Mouse (Mus musculus) heart, embryonic 15.5 days (tissue): ENCODE data around the gene Afdn. TPM values are rescaled to one million over a fixed set of nuclear protein-coding genes. Genes with fewer than 3 reads are reported as not detected.
"Not testable (repeated sequence)": the region's sequence is repeated elsewhere in the genome, so short reads cannot be mapped to it uniquely, and the experiment has no call there.

ENCODE experiments used
- ATAC-seq: fragments of 200-750 bp; cut with Nextera tagmentation; replicated peaks from 2 replicates; pipeline ENCODE4 v1.8.0; 2017; ENCODE audit warnings: low read depth, moderate TSS enrichment; ENCODE audit not compliant: insufficient number of reproducible peaks, insufficient read depth, low FRiP score
- H3K27ac ChIP-seq: fragments of 300-500 bp; sonication (generic); 2 replicates; pipeline ENCODE4 v1.5.1; 2015; ENCODE audit warnings: mild to moderate bottlenecking, inconsistent platforms
- H3K27me3 ChIP-seq: fragments of 300-500 bp; sonication (generic); 2 replicates; pipeline ENCODE4 v1.6.1; 2015; ENCODE audit warnings: inconsistent platforms
- H3K36me3 ChIP-seq: fragments of 300-500 bp; sonication (generic); 2 replicates; pipeline ENCODE4 v1.6.1; 2015; ENCODE audit warnings: mild to moderate bottlenecking, inconsistent platforms
- H3K4me1 ChIP-seq: fragments of 300-500 bp; sonication (generic); replicated peaks from 2 replicates; pipeline ENCODE4 v1.6.1; 2015; ENCODE audit warnings: inconsistent platforms
- H3K4me2 ChIP-seq: fragments of 300-500 bp; sonication (generic); 2 replicates; pipeline ENCODE4 v1.6.1; 2015; ENCODE audit warnings: inconsistent platforms, mild to moderate bottlenecking, moderate library complexity
- H3K4me3 ChIP-seq: fragments of 300-500 bp; sonication (generic); 2 replicates; pipeline ENCODE4 v1.5.1; 2015; ENCODE audit warnings: mild to moderate bottlenecking, inconsistent platforms
- H3K9ac ChIP-seq: fragments of 300-500 bp; sonication (generic); 2 replicates; pipeline ENCODE4 v1.6.1; 2015; ENCODE audit warnings: mild to moderate bottlenecking, inconsistent platforms
- H3K9me3 ChIP-seq: fragments of 300-500 bp; sonication (generic); replicated peaks from 2 replicates; pipeline ENCODE4 v1.6.1; 2016; ENCODE audit warnings: inconsistent platforms
- WGBS: fragments of 180-500 bp; shearing (Covaris S2); methylation state at CpG from one replicate; pipeline ENCODE4 v1.1.7; 2015; ENCODE audit warnings: mixed read lengths; 5-methylcytosine and 5-hydroxymethylcytosine counted together
- polyA plus RNA-seq: library from polyadenylated mRNA; unstranded; fragments of >200 nt; fragmentation: Nextera tagmentation; extraction: Ambion mirVana; gene quantifications from 2 replicates; pipeline ENCODE4 v1.2.1, GENCODE M21; 2015

Gene Afdn
- polyA plus RNA-seq, 1 experiment from 2014 or later, result 68.7 TPM

DNA sequence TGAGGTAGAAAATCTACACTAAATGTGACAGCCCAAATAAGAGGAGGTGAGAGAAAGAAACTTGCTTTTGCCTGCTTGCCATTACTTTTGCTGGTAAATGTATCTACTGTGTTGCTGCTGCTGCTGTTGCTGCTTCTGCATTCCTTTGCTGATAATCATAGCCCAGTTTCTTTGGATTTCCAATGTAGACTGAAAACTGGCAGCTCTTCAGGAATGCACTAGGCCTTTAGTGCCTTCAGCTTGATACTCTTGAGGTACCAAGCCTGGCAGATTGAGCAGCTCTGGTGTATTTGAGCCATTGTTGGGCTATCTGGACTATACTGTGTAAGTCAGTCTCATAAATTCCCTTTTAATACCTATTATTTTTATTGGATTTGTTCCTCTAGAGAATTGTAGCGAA, 18.5 kb downstream of the Afdn start:
- no peak for ATAC-seq
- WGBS, result 91% methylated on average over 1 of the region's 1 CpGs
- Histone ChIP-seq H3K27ac (no peak overlapping the region), H3K4me3 (no peak overlapping the region), H3K27me3 (no peaks in the 10 kb centered on the region), H3K9ac (no peak overlapping the region), H3K36me3 (no peaks in the 10 kb centered on the region), H3K4me2 (no peak overlapping the region), H3K9me3 (no peaks in the 10 kb centered on the region), H3K4me1 (peaks cover 6% of the 10 kb centered on the region)

DNA sequence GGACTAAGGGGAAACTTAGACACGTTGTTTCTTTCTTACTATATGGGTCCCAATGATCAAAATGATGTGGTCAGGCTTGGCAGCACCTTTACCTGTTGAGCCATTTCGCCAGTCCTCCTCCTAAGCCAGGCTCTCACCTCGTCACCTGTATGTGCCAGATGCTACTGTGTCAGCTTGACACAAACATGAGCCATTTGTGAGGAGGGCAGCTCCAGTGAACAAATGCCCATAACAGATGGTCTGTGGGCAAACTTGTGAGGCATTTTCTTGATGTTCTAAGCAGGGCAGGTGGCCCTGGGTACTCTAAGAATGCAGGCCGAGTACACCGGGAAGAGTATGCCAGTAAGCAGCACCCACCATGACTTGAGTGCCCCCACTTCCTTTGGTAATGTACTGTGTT, 21.6 kb downstream of the Afdn start:
- H3K9ac ChIP-seq, result no peak overlapping the region
- no peak overlapping the region for H3K4me2 ChIP-seq
- H3K4me1 ChIP-seq, result peaks cover 14% of the 10 kb centered on the region
- no peak overlapping the region for H3K4me3 ChIP-seq
- WGBS, result 80% methylated on average over 5 of the region's 5 CpGs
- no peak for ATAC-seq
- no peaks in the 10 kb centered on the region for H3K36me3 ChIP-seq
- H3K27ac ChIP-seq, result no peak overlapping the region
- H3K9me3 ChIP-seq, result no peaks in the 10 kb centered on the region
- H3K27me3 ChIP-seq, result no peaks in the 10 kb centered on the region

DNA sequence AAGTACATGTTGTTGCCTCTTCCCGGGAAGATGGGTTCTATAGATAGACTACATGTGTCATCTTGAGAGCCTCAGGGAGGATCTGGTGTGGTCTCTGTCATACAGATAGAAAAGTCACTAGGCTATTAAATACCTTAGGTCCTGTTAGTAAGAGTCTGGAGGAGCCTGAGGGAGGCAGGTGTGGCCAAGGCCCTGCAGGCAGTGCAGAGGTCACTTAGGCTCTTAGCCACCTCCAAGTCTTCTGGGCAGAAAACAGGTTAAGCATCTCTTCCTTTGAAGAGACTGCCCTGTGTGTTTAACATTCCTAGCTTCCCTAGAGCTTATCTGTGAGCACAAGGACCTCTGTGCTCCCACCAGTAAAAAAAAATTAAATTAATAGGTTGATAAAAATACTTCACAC, 23.1 kb downstream of the Afdn start:
- H3K4me3 ChIP-seq, result no peak overlapping the region
- no peaks in the 10 kb centered on the region for H3K27me3 ChIP-seq
- H3K4me2 ChIP-seq, result no peak overlapping the region
- WGBS, result 44% methylated on average over 1 of the region's 1 CpGs
- no peak overlapping the region for H3K27ac ChIP-seq
- ATAC-seq, result no peak
- peaks cover 14% of the 10 kb centered on the region for H3K4me1 ChIP-seq
- H3K36me3 ChIP-seq, result no peaks in the 10 kb centered on the region
- no peaks in the 10 kb centered on the region for H3K9me3 ChIP-seq
- H3K9ac ChIP-seq, result no peak overlapping the region

DNA sequence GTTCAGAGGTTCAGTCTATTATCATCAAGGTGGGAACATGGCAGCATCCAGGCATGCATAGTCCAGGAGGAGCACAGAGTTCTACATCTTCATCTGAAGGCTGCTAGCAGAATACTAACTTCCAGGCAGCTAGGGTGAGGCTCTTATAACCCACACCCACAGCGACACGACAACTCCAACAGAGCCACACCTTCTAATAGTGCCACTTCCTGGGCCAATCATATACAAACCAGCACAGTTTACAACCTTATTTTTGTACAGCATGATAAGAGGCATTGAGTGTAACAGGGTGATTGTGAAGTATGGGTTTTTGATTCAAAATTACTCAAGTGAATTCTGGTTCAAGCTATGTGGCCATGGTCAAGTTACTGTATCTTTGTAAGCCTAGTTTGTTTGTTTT, 29.7 kb downstream of the Afdn start:
- not testable (repeated sequence) for H3K27ac ChIP-seq, H3K9ac ChIP-seq, H3K4me3 ChIP-seq, H3K9me3 ChIP-seq, H3K4me1 ChIP-seq, ATAC-seq, H3K27me3 ChIP-seq, H3K36me3 ChIP-seq, H3K4me2 ChIP-seq
- WGBS, result 82% methylated on average over 2 of the region's 2 CpGs

DNA sequence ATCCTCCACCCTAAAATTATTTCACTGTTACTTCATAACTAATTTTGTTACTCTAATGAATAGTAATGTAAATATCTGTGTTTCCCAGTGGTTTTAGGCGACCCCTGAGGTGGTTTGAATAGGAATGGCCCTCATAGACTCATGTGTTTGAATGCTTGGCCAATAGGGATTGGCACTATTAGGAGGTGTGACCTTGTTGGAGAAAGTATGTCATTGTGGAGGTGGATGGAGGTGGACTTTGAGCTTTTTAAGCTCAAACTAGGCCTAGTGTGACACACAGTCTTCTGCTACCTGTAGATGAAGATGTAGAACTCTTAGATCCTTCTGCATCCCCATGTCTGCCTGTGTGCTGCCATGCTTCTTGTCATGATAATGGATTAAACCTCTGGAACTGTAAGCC, 37.4 kb downstream of the Afdn start:
- no peak overlapping the region for H3K4me2 ChIP-seq
- H3K4me1 ChIP-seq, result 0 out of 2 replicates have a peak, but pooled peaks cover 2% of the 10 kb centered on the region
- no peaks in the 10 kb centered on the region for H3K9me3 ChIP-seq
- H3K36me3 ChIP-seq, result no peaks in the 10 kb centered on the region
- no peak for ATAC-seq
- H3K27ac ChIP-seq, result no peak overlapping the region
- 72% methylated on average over 1 of the region's 1 CpGs for WGBS
- no peaks in the 10 kb centered on the region for H3K27me3 ChIP-seq
- no peak overlapping the region for H3K9ac ChIP-seq
- H3K4me3 ChIP-seq, result no peak overlapping the region

DNA sequence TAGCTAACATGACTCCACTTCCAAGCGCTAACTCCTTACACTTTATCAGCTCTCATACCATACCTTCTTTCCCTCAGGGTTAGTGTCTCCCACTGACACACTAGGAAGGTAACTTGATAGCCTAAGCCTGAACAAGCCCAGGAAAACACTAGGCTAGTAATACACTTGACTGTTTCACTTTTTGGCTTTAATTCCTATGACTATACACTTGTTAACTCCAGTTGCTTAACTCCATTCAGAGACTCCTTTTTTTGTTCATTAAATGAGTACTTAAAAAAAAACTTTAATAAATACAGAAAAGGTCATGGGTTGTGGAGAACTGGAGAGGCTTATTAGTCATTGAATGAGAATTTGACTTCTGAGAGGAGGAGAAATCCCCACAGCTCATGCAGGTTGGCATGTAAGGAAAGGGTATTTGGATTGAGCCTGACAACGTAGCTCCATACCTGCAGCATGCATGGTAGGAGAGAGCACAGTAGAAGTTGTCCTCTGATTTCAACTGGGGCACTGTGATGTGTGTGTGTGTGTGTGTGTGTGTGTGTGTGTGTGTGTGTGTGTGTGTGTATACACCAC, 42.6 kb downstream of the Afdn start:
- Histone ChIP-seq H3K9me3 (no peaks in the 10 kb centered on the region), H3K4me2 (no peak overlapping the region), H3K27me3 (no peaks in the 10 kb centered on the region), H3K27ac (no peak overlapping the region), H3K36me3 (peaks cover 20% of the 10 kb centered on the region), H3K9ac (no peak overlapping the region), H3K4me1 (no peaks in the 10 kb centered on the region), H3K4me3 (no peak overlapping the region)
- ATAC-seq, result no peak
- WGBS, result 64% methylated on average over 2 of the region's 2 CpGs

DNA sequence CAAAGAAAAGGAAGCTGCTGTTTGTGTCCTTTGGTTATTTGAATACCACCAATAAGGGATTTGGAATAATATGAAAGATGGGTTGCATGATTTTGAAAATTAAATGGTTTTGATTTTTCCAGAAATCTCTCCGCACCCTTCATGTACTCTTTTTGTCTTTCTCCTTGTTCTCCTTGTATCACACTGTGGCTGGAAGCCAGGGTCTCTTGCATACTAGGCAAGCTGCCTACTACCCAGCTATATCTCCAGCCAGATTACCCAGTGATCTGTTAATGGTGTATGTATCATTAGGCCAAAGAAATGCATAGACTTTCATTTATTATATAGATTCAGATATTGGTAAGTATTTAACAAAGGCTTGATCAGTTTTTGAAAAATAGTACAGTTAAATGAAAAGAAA, 45.7 kb downstream of the Afdn start:
- Histone ChIP-seq H3K4me1 (no peaks in the 10 kb centered on the region), H3K4me3 (no peak overlapping the region), H3K4me2 (no peak overlapping the region), H3K27me3 (no peaks in the 10 kb centered on the region), H3K27ac (no peak overlapping the region), H3K9me3 (no peaks in the 10 kb centered on the region), H3K9ac (no peak overlapping the region), H3K36me3 (peaks cover 38% of the 10 kb centered on the region)
- no peak for ATAC-seq
- 93% methylated on average over 1 of the region's 1 CpGs for WGBS

DNA sequence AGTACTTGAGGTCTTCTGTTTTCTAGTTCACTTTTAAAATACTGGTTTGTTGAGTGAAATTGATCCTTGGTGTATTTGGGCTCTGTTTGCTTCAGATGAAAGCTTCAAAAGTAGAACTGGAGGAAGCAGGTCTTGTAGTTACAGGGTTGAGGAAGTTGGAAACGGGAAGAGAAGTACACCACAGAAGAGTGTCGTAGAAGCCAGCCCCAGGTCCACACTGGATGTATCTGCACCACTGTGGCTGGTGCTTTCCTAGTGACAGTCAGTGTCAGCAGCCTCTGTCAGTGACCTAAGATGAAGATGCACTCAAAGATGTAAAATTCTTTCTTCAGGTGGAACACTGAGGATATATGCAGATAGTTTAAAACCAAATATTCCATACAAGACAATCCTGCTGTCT, 57.5 kb downstream of the Afdn start:
- Histone ChIP-seq H3K4me2 (no peak overlapping the region), H3K27me3 (no peaks in the 10 kb centered on the region), H3K36me3 (peaks cover 14% of the 10 kb centered on the region; the same call in 1 of the 2 replicates), H3K9me3 (no peaks in the 10 kb centered on the region), H3K4me3 (no peak overlapping the region), H3K4me1 (no peaks in the 10 kb centered on the region), H3K27ac (no peak overlapping the region), H3K9ac (no peak overlapping the region)
- ATAC-seq, result no peak
- 75% methylated on average over 2 of the region's 2 CpGs for WGBS

DNA sequence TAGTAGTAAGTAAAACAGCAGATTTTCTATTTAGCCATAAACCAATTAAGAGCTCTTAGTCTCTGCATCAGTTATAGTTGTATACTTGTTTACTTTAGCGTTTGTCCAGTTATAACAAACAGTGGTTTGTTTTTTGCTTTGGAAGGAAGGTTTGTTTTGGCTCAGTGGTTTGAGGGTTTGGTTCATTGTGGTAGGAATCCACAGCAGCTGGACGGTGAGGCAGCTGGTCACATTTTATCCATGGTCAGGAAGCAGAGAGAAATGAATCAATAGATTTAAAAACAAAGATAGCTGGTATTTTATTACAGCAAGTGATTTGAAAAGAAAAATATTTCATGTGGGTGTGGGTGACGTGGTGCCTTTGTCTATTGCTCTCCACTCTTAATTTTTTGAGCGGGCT, 59.0 kb downstream of the Afdn start:
- no peak overlapping the region for H3K4me2 ChIP-seq
- no peaks in the 10 kb centered on the region for H3K4me1 ChIP-seq
- H3K9ac ChIP-seq, result no peak overlapping the region
- 93% methylated on average over 4 of the region's 4 CpGs for whole genome bisulfite sequencing
- no peaks in the 10 kb centered on the region for H3K9me3 ChIP-seq
- H3K36me3 ChIP-seq, result peaks cover 18% of the 10 kb centered on the region; the same call in 1 of the 2 replicates
- H3K27me3 ChIP-seq, result no peaks in the 10 kb centered on the region
- ATAC-seq, result no peak
- H3K4me3 ChIP-seq, result no peak overlapping the region
- no peak overlapping the region for H3K27ac ChIP-seq

DNA sequence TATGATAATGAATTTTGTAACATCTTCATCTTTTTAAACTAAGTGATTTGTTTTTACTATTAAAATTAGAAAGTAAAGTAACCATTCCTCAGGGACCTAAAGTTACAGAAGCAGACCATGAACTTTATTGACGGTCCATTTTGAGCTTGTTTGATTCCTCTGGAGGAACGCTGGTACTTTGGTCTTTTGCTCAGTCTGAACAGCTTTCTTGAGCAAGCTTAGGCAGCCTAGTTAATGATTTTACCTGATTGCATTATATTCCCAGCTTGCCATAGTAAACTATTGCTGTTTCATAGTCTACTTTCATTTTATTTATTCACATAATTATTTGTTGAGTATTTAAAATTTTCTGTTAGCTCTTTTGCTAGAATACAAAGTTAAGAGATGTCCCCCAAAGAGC, 60.3 kb downstream of the Afdn start:
- ATAC-seq, result no peak
- no peak overlapping the region for H3K4me2 ChIP-seq
- peaks cover 18% of the 10 kb centered on the region; the same call in 1 of the 2 replicates for H3K36me3 ChIP-seq
- H3K27me3 ChIP-seq, result no peaks in the 10 kb centered on the region
- H3K27ac ChIP-seq, result no peak overlapping the region
- H3K4me1 ChIP-seq, result no peaks in the 10 kb centered on the region
- H3K4me3 ChIP-seq, result no peak overlapping the region
- H3K9ac ChIP-seq, result no peak overlapping the region
- 93% methylated on average over 2 of the region's 2 CpGs for WGBS
- H3K9me3 ChIP-seq, result no peaks in the 10 kb centered on the region

DNA sequence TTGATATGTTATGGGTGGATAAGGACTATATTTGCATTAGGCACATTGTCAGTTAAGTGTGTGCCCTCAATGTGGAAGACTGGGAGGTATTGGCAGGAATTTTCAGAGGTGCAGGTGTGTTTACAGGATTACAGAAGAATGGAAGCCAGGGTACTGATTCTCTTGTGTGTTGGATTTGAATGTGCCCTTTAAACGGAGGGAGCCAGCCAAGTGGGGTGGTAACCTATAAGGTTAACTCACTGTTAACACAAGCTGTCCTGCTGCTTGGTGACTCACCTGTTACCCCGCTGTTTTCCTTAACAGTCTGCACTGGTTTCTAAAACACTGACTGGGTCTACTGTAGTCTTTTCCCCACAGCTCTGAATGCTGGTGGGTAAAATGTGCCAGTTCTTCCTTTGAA, 65.1 kb downstream of the Afdn start:
- Histone ChIP-seq H3K27ac (no peak overlapping the region), H3K4me2 (no peak overlapping the region), H3K4me3 (no peak overlapping the region), H3K36me3 (peaks cover 12% of the 10 kb centered on the region; the same call in 1 of the 2 replicates), H3K9ac (no peak overlapping the region), H3K27me3 (no peaks in the 10 kb centered on the region), H3K4me1 (no peaks in the 10 kb centered on the region), H3K9me3 (no peaks in the 10 kb centered on the region)
- ATAC-seq, result no peak
- 87% methylated on average over 2 of the region's 2 CpGs for WGBS

DNA sequence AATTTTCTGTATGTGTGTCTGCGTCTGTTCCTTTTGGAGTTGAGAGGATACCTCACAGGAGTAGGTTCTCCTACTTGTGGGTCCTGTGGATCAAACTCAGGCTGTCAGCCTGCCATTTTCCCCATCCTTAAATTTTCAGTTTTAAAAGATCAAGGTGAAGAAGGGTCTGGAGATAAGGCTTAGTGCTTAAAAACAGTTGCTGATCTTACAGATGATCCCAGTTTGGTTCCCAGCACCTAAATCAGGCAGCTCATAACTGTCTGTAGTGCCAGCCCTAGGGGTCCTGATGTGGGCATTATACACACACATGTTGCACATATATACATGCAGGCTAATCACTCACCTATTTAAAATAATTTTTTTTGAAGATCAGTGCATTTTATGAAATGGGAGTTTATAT, 69.9 kb downstream of the Afdn start:
- Histone ChIP-seq H3K36me3 (peaks cover 35% of the 10 kb centered on the region), H3K9me3 (no peaks in the 10 kb centered on the region), H3K27me3 (no peaks in the 10 kb centered on the region), H3K4me2 (no peak overlapping the region), H3K27ac (no peak overlapping the region), H3K4me1 (no peaks in the 10 kb centered on the region), H3K9ac (no peak overlapping the region), H3K4me3 (no peak overlapping the region)
- 97% methylated on average over 1 of the region's 1 CpGs for WGBS
- ATAC-seq, result no peak
